In the genomic region with DNA sequence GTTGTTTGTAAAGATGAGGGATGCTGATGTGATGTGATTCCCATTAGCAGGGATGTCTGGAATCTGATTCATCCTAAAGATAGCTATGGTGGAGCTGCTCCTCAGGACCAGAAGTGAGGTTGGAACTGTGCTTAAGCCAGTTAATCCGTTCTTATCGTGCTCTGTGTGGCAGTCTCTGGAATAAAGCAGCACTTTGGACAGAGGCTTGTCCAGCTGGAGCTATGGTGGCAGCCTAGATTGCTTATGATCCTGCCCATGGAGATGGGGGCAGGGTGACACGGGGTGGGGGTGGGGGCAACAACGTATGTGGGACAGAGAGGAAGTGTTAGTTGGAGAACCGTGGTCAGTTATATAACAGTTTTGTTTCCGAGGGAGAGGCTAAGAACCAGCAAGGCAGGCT, we compare ENCODE assay signal across 9 mouse cellular contexts.
DNase-seq lines count a peak whose midpoint lies in the region; ATAC-seq and TF ChIP-seq lines count a peak whose summit lies in the region.
"Had no signal": no experiment of that assay in that cellular context is flagged by ENCODE, and none has a peak within 500 bp of the region (broad histone marks: within the 10 kb centered on the region; RNA-seq: fewer than 3 reads in every experiment).

No protein-coding gene starts in this region.

- no peak for TF ChIP-seq CTCF in heart, adult 2 months (IDR thresholded peaks at IDR 0.05)
- no peak for TF ChIP-seq CTCF in forebrain, postnatal 0 days (IDR thresholded peaks at IDR 0.05; ENCODE audit: low read depth)

- no peak overlapping the region for H3K9ac ChIP-seq in heart, embryonic 11.5 days (ENCODE audit: low read depth, low read length)
- no peak overlapping the region for H3K9ac ChIP-seq in heart, adult 2 months (ENCODE audit: low read depth, low read length)
- no peak overlapping the region for H3K9ac ChIP-seq in forebrain, postnatal 0 days
- H3K9ac ChIP-seq in midbrain, embryonic 13.5 days (replicated peaks): peak overlapping the region; percentile 96

- ATAC-seq in heart, embryonic 11.5 days (replicated peaks; ENCODE audit: insufficient number of reproducible peaks, low FRiP score, low TSS enrichment): no peak
- ATAC-seq in forebrain, postnatal 0 days: no peak
- no peak for ATAC-seq in midbrain, embryonic 13.5 days

- H3K27ac ChIP-seq in heart, embryonic 11.5 days (ENCODE audit: low read depth, low read length): no peak overlapping the region
- H3K27ac ChIP-seq in heart, adult 2 months: no peak overlapping the region
- H3K27ac ChIP-seq in forebrain, postnatal 0 days (ENCODE audit: low read depth, low read length): no peak overlapping the region
- H3K27ac ChIP-seq in midbrain, embryonic 13.5 days: peak overlapping the region; percentile 30

- no peak overlapping the region for H3K4me3 ChIP-seq in heart, embryonic 11.5 days (ENCODE audit: low read depth, low read length)
- H3K4me3 ChIP-seq in heart, adult 2 months: no peak overlapping the region
- H3K4me3 ChIP-seq in forebrain, postnatal 0 days (ENCODE audit: low read depth, low read length): peak overlapping the region; percentile 84
- peak overlapping the region; percentile 90 for H3K4me3 ChIP-seq in midbrain, embryonic 13.5 days (replicated peaks)

- TF ChIP-seq POLR2A in heart, adult 2 months (IDR thresholded peaks at IDR 0.05; ENCODE audit: insufficient read depth, low read depth, low read length): no peak

- 20% methylated on average over 6 of the region's 6 CpGs for WGBS in heart, embryonic 11.5 days (ENCODE audit: insufficient replicate concordance)
- 32% methylated on average over 6 of the region's 6 CpGs for WGBS in heart, adult 2 months
- WGBS in forebrain, postnatal 0 days: 21% methylated on average over 6 of the region's 6 CpGs
- 12% methylated on average over 6 of the region's 6 CpGs for WGBS in midbrain, embryonic 13.5 days

- no peaks in the 10 kb centered on the region for H3K27me3 ChIP-seq in heart, embryonic 11.5 days (ENCODE audit: control insufficient read depth, insufficient read depth, low read length)
- no peaks in the 10 kb centered on the region for H3K27me3 ChIP-seq in heart, adult 2 months (ENCODE audit: control insufficient read depth, insufficient read depth, low read length)
- H3K27me3 ChIP-seq in forebrain, postnatal 0 days (ENCODE audit: insufficient read depth, low read length): no peaks in the 10 kb centered on the region
- H3K27me3 ChIP-seq in midbrain, embryonic 13.5 days: no peaks in the 10 kb centered on the region

- H3K36me3 ChIP-seq in heart, embryonic 11.5 days (ENCODE audit: control insufficient read depth, insufficient read depth, low read length): no peaks in the 10 kb centered on the region
- H3K36me3 ChIP-seq in heart, adult 2 months (ENCODE audit: control insufficient read depth, insufficient read depth, low read length): peaks cover 2% of the 10 kb centered on the region; the same call in 1 of the 2 replicates
- no peaks in the 10 kb centered on the region for H3K36me3 ChIP-seq in forebrain, postnatal 0 days (ENCODE audit: insufficient read depth)
- H3K36me3 ChIP-seq in midbrain, embryonic 13.5 days: no peaks in the 10 kb centered on the region

- 0 out of 2 replicates have a peak, but pooled peaks cover 3% of the 10 kb centered on the region for H3K79me2 ChIP-seq in heart, adult 2 months (replicated peaks; ENCODE audit: control insufficient read depth, insufficient read depth, low read length)

- peaks cover 37% of the 10 kb centered on the region for H3K4me1 ChIP-seq in heart, embryonic 11.5 days (ENCODE audit: control insufficient read depth, insufficient read depth, low read length)
- peaks cover 8% of the 10 kb centered on the region for H3K4me1 ChIP-seq in heart, adult 2 months (ENCODE audit: control insufficient read depth, insufficient read depth, low read length)
- H3K4me1 ChIP-seq in forebrain, postnatal 0 days (ENCODE audit: insufficient read depth): peaks cover 20% of the 10 kb centered on the region
- H3K4me1 ChIP-seq in midbrain, embryonic 13.5 days (replicated peaks): peaks cover 43% of the 10 kb centered on the region

- intact Hi-C loops in heart, adult 2 months (cut with DNase I): loop anchor here (5.0 kb wide), 1 partner anchor 62 kb away; no protein-coding TSS in a partner anchor

- H3K4me2 ChIP-seq in heart, embryonic 11.5 days: peak overlapping the region; percentile 83
- H3K4me2 ChIP-seq in forebrain, postnatal 0 days (ENCODE audit: low read depth): peak overlapping the region; percentile 62
- peak overlapping the region; percentile 77 for H3K4me2 ChIP-seq in midbrain, embryonic 13.5 days (replicated peaks)

- H3K9me3 ChIP-seq in heart, embryonic 11.5 days (replicated peaks; ENCODE audit: control insufficient read depth, low read length): no peaks in the 10 kb centered on the region
- no peaks in the 10 kb centered on the region for H3K9me3 ChIP-seq in forebrain, postnatal 0 days (ENCODE audit: low read length)
- no peaks in the 10 kb centered on the region for H3K9me3 ChIP-seq in midbrain, embryonic 13.5 days

- TF ChIP-seq EP300 in heart, adult 2 months (IDR thresholded peaks at IDR 0.05; ENCODE audit: insufficient read depth, low read depth, low read length): no peak

- DNase-seq in heart, adult 2 months: no peak
- peak; percentile 42 for DNase-seq in brain, adult 2 months (ENCODE audit: low read depth, low spot score)
- no peak for DNase-seq in forebrain, postnatal 0 days
- DNase-seq in layer of hippocampus, adult 9-11 months: no peak
- no peak for DNase-seq in frontal cortex, postnatal 10 days (ENCODE audit: low spot score in 2 of 2)
- no peak for DNase-seq in layer of hippocampus, postnatal 14 days (ENCODE audit: low spot score in 2 of 2)
- DNase-seq: adrenal gland, postnatal 25 days had no signal

Comparison
In these comparisons a context has a peak if more than half of its experiments do, and no peak if none do; other contexts are left out.
1. H3K4me3 ChIP-seq: peak in forebrain, postnatal 0 days (single experiment) and midbrain, embryonic 13.5 days (single experiment); none in heart, embryonic 11.5 days (single experiment) and heart, adult 2 months (single experiment).
2. Peak in every context shown above with its lines, with median percentiles within 50 percentile points of each other: H3K4me2 ChIP-seq.